Mouse (Mus musculus) heart, embryonic 16.5 days (tissue): Measurements from ENCODE around the gene Kif18b. TPM values are rescaled to one million over a fixed set of nuclear protein-coding genes. Genes with fewer than 3 reads are reported as not detected.
A peak's percentile ranks its signal among the peaks of the same experiment; 100 is the strongest.

Experiments used
- ATAC-seq: fragments of 200-750 bp; cut with Nextera tagmentation; replicated peaks from 2 replicates; pipeline ENCODE4 v1.8.0; 2017; ENCODE audit warnings: moderate number of reproducible peaks; ENCODE audit not compliant: insufficient read depth, low FRiP score; ENCODE audit errors: extremely low read depth
- H3K27ac ChIP-seq: fragments of 300-500 bp; sonication (generic); 2 replicates; pipeline ENCODE4 v1.5.1; 2014; ENCODE audit warnings: mild to moderate bottlenecking, low read length, control low read depth, moderate library complexity
- H3K27me3 ChIP-seq: fragments of 300-500 bp; sonication (generic); 2 replicates; pipeline ENCODE4 v1.6.1; 2014; ENCODE audit warnings: low read length, mixed read lengths; ENCODE audit not compliant: control insufficient read depth, insufficient read depth
- H3K36me3 ChIP-seq: fragments of 300-500 bp; sonication (generic); 2 replicates; pipeline ENCODE4 v1.6.1; 2014; ENCODE audit not compliant: control insufficient read depth, insufficient read depth
- H3K4me1 ChIP-seq: fragments of 300-500 bp; sonication (generic); 2 replicates; pipeline ENCODE4 v1.6.1; 2014; ENCODE audit warnings: low read length, mixed read lengths; ENCODE audit not compliant: control insufficient read depth, insufficient read depth
- H3K4me2 ChIP-seq: fragments of 300-500 bp; sonication (generic); 2 replicates; pipeline ENCODE4 v1.6.1; 2014; ENCODE audit warnings: low read depth, mild to moderate bottlenecking, control low read depth, low read length
- H3K4me3 ChIP-seq: fragments of 300-500 bp; sonication (generic); 2 replicates; pipeline ENCODE4 v1.5.1; 2014; ENCODE audit warnings: mild to moderate bottlenecking, control low read depth, low read length
- H3K9ac ChIP-seq: fragments of 300-500 bp; sonication (generic); 2 replicates; pipeline ENCODE4 v1.6.1; 2014; ENCODE audit warnings: low read length, control low read depth
- H3K9me3 ChIP-seq: fragments of 300-500 bp; sonication (generic); replicated peaks from 2 replicates; pipeline ENCODE4 v1.6.1; 2016; ENCODE audit warnings: low read length; ENCODE audit not compliant: control insufficient read depth
- WGBS: fragments of 180-500 bp; shearing (Covaris S2); extraction: QIAGEN DNeasy Blood & Tissue Kit; methylation state at CpG from one replicate; pipeline ENCODE4 v1.1.7; 2014; 5-methylcytosine and 5-hydroxymethylcytosine counted together
- polyA plus RNA-seq: library from polyadenylated mRNA; unstranded; fragments of >200 nt; fragmentation: Nextera tagmentation; extraction: Ambion mirVana; gene quantifications from 2 replicates; pipeline ENCODE4 v1.2.1, GENCODE M21; 2015

Kif18b gene
- polyA plus RNA-seq, 1 experiment from 2014 or later, result 7.6 TPM

- Histone ChIP-seq H3K9me3 (no peaks in the 10 kb centered on the region), H3K4me2 (no peak overlapping the region), H3K4me3 (no peak overlapping the region), H3K27me3 (peaks cover 24% of the 10 kb centered on the region), H3K4me1 (peaks cover 3% of the 10 kb centered on the region; the same call in 1 of the 2 replicates), H3K27ac (no peak overlapping the region), H3K9ac (no peak overlapping the region), H3K36me3 (no peaks in the 10 kb centered on the region)
- no peak for ATAC-seq
- 49% methylated on average over 9 of the region's 9 CpGs for WGBS
Observed at GRCm38 (mm10) chr11:102895779-102896178, 29.1 kb downstream of the Kif18b start.

DNA sequence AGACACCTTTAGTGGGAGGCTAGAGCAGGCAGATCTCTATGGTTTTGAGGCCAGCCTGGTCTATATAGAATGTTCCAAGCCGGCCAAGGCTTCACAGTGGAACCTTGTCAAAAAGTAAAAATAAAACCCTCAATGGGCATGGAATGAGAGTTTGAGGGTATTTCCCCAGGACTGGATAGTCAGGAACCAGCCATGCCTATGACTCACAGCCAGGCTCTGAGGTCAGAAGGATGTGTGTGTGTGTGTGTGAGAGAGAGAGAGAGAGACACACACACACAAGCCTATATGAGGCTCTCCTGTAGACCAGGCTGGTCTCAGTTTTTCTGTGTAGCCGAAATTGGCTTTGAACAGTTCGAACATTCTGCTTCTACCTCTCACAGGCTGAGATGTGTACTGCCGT lies 30.2 kb downstream of the Kif18b start:
- no peaks in the 10 kb centered on the region for H3K9me3 ChIP-seq
- H3K9ac ChIP-seq, result no peak overlapping the region
- 88% methylated on average over 4 of the region's 4 CpGs for WGBS
- no peaks in the 10 kb centered on the region for H3K36me3 ChIP-seq
- peaks cover 24% of the 10 kb centered on the region for H3K27me3 ChIP-seq
- ATAC-seq, result no peak
- no peak overlapping the region for H3K4me3 ChIP-seq
- H3K27ac ChIP-seq, result no peak overlapping the region
- H3K4me2 ChIP-seq, result no peak overlapping the region
- H3K4me1 ChIP-seq, result peaks cover 3% of the 10 kb centered on the region; the same call in 1 of the 2 replicates

GRCm38 (mm10) chr11:102893015-102893651 lies 31.8 kb downstream of the Kif18b start:
- H3K36me3 ChIP-seq, result no peaks in the 10 kb centered on the region
- H3K4me3 ChIP-seq, result peak overlapping the region; percentile 41
- H3K9me3 ChIP-seq, result no peaks in the 10 kb centered on the region
- peak overlapping the region; percentile 72 for H3K4me2 ChIP-seq
- WGBS, result 2% methylated on average over 43 of the region's 43 CpGs
- H3K9ac ChIP-seq, result peak overlapping the region; percentile 66
- H3K27me3 ChIP-seq, result peaks cover 24% of the 10 kb centered on the region
- peak; percentile 76 for ATAC-seq
- H3K27ac ChIP-seq, result no peak overlapping the region
- peaks cover 3% of the 10 kb centered on the region; the same call in 1 of the 2 replicates for H3K4me1 ChIP-seq

- WGBS, result 67% methylated on average over 5 of the region's 5 CpGs
- no peak for ATAC-seq
- H3K4me1 ChIP-seq, result peaks cover 5% of the 10 kb centered on the region
- H3K9ac ChIP-seq, result no peak overlapping the region
- peaks cover 18% of the 10 kb centered on the region for H3K27me3 ChIP-seq
- no peaks in the 10 kb centered on the region for H3K36me3 ChIP-seq
- no peak overlapping the region for H3K4me2 ChIP-seq
- no peak overlapping the region for H3K4me3 ChIP-seq
- H3K27ac ChIP-seq, result no peak overlapping the region
- H3K9me3 ChIP-seq, result no peaks in the 10 kb centered on the region
Observed at GRCm38 (mm10) chr11:102890096-102890495, 34.8 kb downstream of the Kif18b start.

DNA sequence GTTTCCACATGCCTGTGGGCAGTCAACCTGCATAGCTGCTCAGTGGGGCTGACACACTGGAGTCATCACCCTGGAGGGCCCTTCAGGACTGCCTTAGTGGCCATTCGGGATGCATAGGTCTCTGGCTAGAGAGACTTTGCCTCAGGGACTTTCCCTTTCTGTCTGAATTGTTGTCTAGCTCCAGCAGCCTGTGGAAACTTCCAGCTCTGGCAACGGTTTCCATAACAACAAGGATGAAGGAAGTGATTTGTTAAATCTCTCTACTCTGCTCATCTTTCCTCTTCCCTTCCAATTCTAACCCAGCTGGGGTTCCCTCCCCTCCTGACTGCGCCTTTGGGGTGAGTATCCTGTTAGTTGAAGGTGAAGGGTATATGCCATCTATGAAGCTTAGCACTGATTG lies 36.8 kb downstream of the Kif18b start:
- peaks cover under 1% of the 10 kb centered on the region for H3K27me3 ChIP-seq
- ATAC-seq, result no peak

GRCm38 (mm10) chr11:102887433-102887832 lies 37.5 kb downstream of the Kif18b start:
- 76% methylated on average over 5 of the region's 5 CpGs for WGBS
- H3K9ac ChIP-seq, result no peak overlapping the region
- H3K4me2 ChIP-seq, result no peak overlapping the region
- no peaks in the 10 kb centered on the region for H3K36me3 ChIP-seq
- H3K4me1 ChIP-seq, result peaks cover 12% of the 10 kb centered on the region
- no peak for ATAC-seq
- no peak overlapping the region for H3K27ac ChIP-seq
- no peaks in the 10 kb centered on the region; the same call in 1 of the 2 replicates for H3K27me3 ChIP-seq
- no peak overlapping the region for H3K4me3 ChIP-seq
- H3K9me3 ChIP-seq, result no peaks in the 10 kb centered on the region

More for the DNA sequence above, 36.8 kb downstream of the Kif18b start:
- 55% methylated on average over 3 of the region's 3 CpGs for WGBS
- Histone ChIP-seq H3K27ac (no peak overlapping the region), H3K4me1 (peaks cover 12% of the 10 kb centered on the region), H3K9me3 (no peaks in the 10 kb centered on the region), H3K4me3 (no peak overlapping the region), H3K4me2 (no peak overlapping the region), H3K9ac (no peak overlapping the region), H3K36me3 (no peaks in the 10 kb centered on the region)

DNA sequence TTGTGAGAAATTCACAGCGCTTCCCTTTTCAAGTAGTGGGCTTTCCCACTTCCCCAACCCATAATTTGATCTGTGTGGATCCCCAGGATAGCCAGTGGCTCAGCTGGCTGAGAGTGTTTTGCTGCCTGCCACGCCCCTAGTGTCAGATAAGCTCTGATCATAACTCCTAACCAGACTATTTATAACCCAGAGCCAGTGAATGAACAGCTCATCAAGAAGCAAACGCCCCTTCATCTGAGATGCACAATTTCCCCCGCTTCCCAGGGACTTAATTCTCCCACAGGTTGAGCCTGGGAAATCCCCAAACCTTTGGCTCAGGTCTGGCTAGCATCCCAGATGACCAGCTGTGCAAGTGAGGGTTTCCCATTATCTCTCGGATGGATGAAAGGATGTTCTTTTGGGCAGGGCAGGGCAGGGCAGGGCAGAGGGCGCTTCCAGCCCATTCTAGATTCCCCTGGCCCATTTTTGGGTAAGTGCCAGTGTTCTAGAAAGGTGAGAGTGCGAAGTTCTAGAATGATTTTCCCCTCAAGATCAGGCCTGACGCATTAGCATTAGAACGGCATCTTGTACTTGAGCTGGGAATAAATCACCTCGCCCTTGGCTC lies 40.2 kb downstream of the Kif18b start, which contains the start of gene Fam187a:
Gene Fam187a, plus strand, starts transcription at position 554 of the 604 bp plus-strand sequence.
- ATAC-seq, result no peak
- Histone ChIP-seq H3K4me2 (no peak within 1 kb of the TSS), H3K27ac (no peak within 1 kb of the TSS), H3K9ac (no peak within 1 kb of the TSS), H3K27me3 (no peaks in the 10 kb centered on the region; the same call in 1 of the 2 replicates), H3K4me1 (peaks cover 23% of the 10 kb centered on the region), H3K4me3 (no peak within 1 kb of the TSS), H3K36me3 (no peaks in the 10 kb centered on the region), H3K9me3 (no peaks in the 10 kb centered on the region)
- 45% methylated on average over 10 of the region's 10 CpGs for WGBS

- Histone ChIP-seq H3K9me3 (no peaks in the 10 kb centered on the region), H3K9ac (peak overlapping the region; percentile 71), H3K36me3 (no peaks in the 10 kb centered on the region), H3K4me1 (peaks cover 25% of the 10 kb centered on the region), H3K4me3 (peak overlapping the region; percentile 64), H3K4me2 (peak overlapping the region; percentile 67), H3K27ac (peak overlapping the region; percentile 87; the same call in 1 of the 2 replicates), H3K27me3 (no peaks in the 10 kb centered on the region)
- peak; percentile 29; the same call in 1 of the 2 replicates for ATAC-seq
- WGBS, result 10% methylated on average over 13 of the region's 13 CpGs
Observed at GRCm38 (mm10) chr11:102881314-102882198, 43.4 kb downstream of the Kif18b start.
